Mouse (Mus musculus): Measurements from ENCODE around the gene Nedd9. TPM values are rescaled to one million over a fixed set of nuclear protein-coding genes. Genes with fewer than 3 reads are reported as not detected.

Gene Nedd9
- polyA plus RNA-seq, 1 experiment from 2014 or later, result 65.3 TPM

DNA sequence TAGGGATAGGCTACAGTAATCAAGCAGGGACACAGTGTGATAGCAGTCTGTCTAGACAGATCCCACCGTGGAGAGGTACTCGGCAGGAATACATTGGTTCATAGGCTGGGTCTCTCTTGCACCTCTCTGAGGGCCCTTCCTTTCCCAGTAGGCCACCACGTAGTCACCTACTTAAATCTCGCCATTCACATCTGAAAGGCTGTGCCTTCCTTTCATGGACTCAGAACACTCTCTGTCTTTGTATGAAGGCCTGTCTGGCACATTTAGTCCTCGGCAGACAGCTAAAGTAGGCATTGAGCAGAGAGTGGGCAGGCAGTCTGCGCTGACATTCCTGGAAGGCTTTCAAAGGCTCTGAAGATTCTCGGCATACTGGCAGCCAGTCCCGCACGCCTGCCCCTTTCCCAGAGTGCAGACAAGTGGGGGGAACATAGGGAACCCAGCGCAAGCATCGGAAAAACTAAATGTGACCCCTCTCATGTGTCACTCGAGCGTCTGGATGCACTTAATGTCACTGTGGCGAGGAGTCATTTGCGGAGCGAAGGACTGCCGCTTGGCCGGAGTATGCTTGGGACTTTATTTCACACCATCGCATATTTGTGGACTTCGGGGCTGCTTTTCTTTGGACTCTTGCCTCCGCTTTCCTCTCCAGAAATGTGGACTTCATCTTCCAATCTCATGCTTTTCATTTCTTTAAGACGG lies 147.4 kb downstream of the Nedd9 start:
- Histone ChIP-seq H3K9ac (ENCODE audit: low read length) (no peak overlapping the region), H3K4me1 (ENCODE audit: control insufficient read depth, insufficient read depth, low read length) (no peaks in the 10 kb centered on the region), H3K4me2 (ENCODE audit: low read depth) (no peak overlapping the region), H3K36me3 (ENCODE audit: control insufficient read depth, insufficient read depth, low read length) (no peaks in the 10 kb centered on the region; the same call in 1 of the 2 replicates), H3K27ac (ENCODE audit: low read depth, low read length) (no peak overlapping the region), H3K9me3 (ENCODE audit: control insufficient read depth, low read length) (no peaks in the 10 kb centered on the region), H3K27me3 (ENCODE audit: control insufficient read depth, insufficient read depth, low read length) (no peaks in the 10 kb centered on the region), H3K4me3 (ENCODE audit: low read depth, low read length) (no peak overlapping the region)
- 72% methylated on average over 22 of the region's 22 CpGs for WGBS
- DNase-seq (ENCODE audit: low spot score) (no peak), ATAC-seq (ENCODE audit: insufficient read depth, low FRiP score, low TSS enrichment) (no peak)

DNA sequence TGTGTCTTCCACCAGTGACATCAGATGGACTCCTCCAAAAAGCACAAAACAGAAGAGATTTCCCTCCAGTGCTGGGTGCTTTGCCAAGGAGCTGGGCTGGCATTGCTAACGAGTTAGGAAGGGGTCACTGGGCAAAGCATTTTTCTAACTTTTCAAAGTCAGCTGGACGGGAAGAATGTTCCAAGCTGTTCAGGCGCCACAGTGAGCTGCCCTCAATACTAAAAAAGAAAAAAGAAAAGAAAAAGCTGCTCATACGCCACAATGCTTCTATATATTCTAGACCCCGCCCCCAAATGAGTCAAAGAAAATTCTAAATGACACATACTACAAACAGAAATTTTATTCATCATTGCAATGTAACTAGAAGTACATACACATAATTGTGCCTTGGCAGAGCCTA lies 148.0 kb downstream of the Nedd9 start:
- Histone ChIP-seq H3K4me1 (ENCODE audit: control insufficient read depth, insufficient read depth, low read length) (no peaks in the 10 kb centered on the region), H3K4me2 (ENCODE audit: low read depth) (no peak overlapping the region), H3K27ac (ENCODE audit: low read depth, low read length) (no peak overlapping the region), H3K9ac (ENCODE audit: low read length) (no peak overlapping the region), H3K4me3 (ENCODE audit: low read depth, low read length) (no peak overlapping the region), H3K9me3 (ENCODE audit: control insufficient read depth, low read length) (no peaks in the 10 kb centered on the region), H3K36me3 (ENCODE audit: control insufficient read depth, insufficient read depth, low read length) (no peaks in the 10 kb centered on the region; the same call in 1 of the 2 replicates), H3K27me3 (ENCODE audit: control insufficient read depth, insufficient read depth, low read length) (no peaks in the 10 kb centered on the region)
- 87% methylated on average over 5 of the region's 5 CpGs for WGBS
- no peak for DNase-seq (ENCODE audit: low spot score)
- ATAC-seq (ENCODE audit: insufficient read depth, low FRiP score, low TSS enrichment), result no peak

DNA sequence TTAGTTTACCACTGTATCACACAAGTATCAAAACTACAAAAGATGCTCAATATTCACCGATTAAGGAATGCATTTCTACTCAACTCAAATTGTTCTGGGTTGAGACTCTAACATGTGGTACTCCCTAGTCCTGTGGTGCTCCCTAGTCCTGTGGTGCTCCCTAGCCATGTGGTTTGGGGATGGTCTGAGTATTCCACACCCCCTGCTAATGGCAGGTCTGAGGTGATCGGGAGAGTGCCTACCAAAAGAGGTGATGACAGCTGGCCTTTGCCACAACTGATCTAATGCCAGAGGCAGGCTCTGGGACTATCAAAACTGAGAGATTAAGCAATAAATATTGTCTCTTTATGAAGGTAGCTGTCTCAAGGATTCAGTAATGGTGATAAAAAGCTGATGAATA lies 149.8 kb downstream of the Nedd9 start:
- Histone ChIP-seq H3K27me3 (ENCODE audit: control insufficient read depth, insufficient read depth, low read length) (no peaks in the 10 kb centered on the region), H3K9me3 (ENCODE audit: control insufficient read depth, low read length) (no peaks in the 10 kb centered on the region), H3K27ac (ENCODE audit: low read depth, low read length) (no peak overlapping the region), H3K9ac (ENCODE audit: low read length) (no peak overlapping the region), H3K4me1 (ENCODE audit: control insufficient read depth, insufficient read depth, low read length) (no peaks in the 10 kb centered on the region), H3K4me3 (ENCODE audit: low read depth, low read length) (no peak overlapping the region), H3K4me2 (ENCODE audit: low read depth) (no peak overlapping the region), H3K36me3 (ENCODE audit: control insufficient read depth, insufficient read depth, low read length) (no peaks in the 10 kb centered on the region; the same call in 1 of the 2 replicates)
- 90% methylated on average over 2 of the region's 2 CpGs for WGBS
- ATAC-seq (ENCODE audit: insufficient read depth, low FRiP score, low TSS enrichment) (no peak), DNase-seq (ENCODE audit: low spot score) (no peak)

DNA sequence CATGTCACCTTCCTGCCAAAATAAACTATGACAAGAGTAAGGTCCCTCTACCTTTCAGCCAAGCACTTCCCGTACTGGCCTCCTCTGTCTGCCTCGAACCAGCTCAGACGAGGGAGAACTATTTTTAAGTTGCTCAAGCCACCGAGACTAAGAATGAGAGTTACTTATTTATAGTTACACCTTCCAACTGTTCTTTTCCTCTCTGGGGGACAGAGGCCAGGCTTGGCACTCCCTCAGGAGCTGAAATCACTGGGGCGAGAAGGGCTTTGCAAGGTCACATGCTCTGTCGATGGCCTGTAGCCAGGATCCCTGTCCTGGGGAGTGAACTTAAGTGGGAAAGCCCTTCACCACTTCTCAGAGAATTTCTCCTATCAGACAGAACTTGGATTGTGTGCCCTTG lies 150.9 kb downstream of the Nedd9 start:
- H3K36me3 ChIP-seq (ENCODE audit: control insufficient read depth, insufficient read depth, low read length), result no peaks in the 10 kb centered on the region; the same call in 1 of the 2 replicates
- H3K4me1 ChIP-seq (ENCODE audit: control insufficient read depth, insufficient read depth, low read length), result no peaks in the 10 kb centered on the region
- WGBS, result 69% methylated on average over 6 of the region's 6 CpGs
- H3K4me2 ChIP-seq (ENCODE audit: low read depth), result no peak overlapping the region
- DNase-seq (ENCODE audit: low spot score) (no peak), ATAC-seq (ENCODE audit: insufficient read depth, low FRiP score, low TSS enrichment) (no peak)
- H3K4me3 ChIP-seq (ENCODE audit: low read depth, low read length), result no peak overlapping the region
- H3K27ac ChIP-seq (ENCODE audit: low read depth, low read length), result no peak overlapping the region
- no peaks in the 10 kb centered on the region for H3K27me3 ChIP-seq (ENCODE audit: control insufficient read depth, insufficient read depth, low read length)
- H3K9ac ChIP-seq (ENCODE audit: low read length), result no peak overlapping the region
- H3K9me3 ChIP-seq (ENCODE audit: control insufficient read depth, low read length), result no peaks in the 10 kb centered on the region

GRCm38 (mm10) chr13:41335767-41336166 lies 151.4 kb downstream of the Nedd9 start:
- H3K9ac ChIP-seq (ENCODE audit: low read length), result no peak overlapping the region
- WGBS, result 87% methylated on average over 5 of the region's 5 CpGs
- no peak overlapping the region for H3K4me3 ChIP-seq (ENCODE audit: low read depth, low read length)
- H3K4me2 ChIP-seq (ENCODE audit: low read depth), result no peak overlapping the region
- no peak overlapping the region for H3K27ac ChIP-seq (ENCODE audit: low read depth, low read length)
- DNase-seq (ENCODE audit: low spot score) (no peak), ATAC-seq (ENCODE audit: insufficient read depth, low FRiP score, low TSS enrichment) (no peak)
- H3K36me3 ChIP-seq (ENCODE audit: control insufficient read depth, insufficient read depth, low read length), result no peaks in the 10 kb centered on the region
- H3K9me3 ChIP-seq (ENCODE audit: control insufficient read depth, low read length), result no peaks in the 10 kb centered on the region
- no peaks in the 10 kb centered on the region for H3K27me3 ChIP-seq (ENCODE audit: control insufficient read depth, insufficient read depth, low read length)
- H3K4me1 ChIP-seq (ENCODE audit: control insufficient read depth, insufficient read depth, low read length), result no peaks in the 10 kb centered on the region

- ATAC-seq (ENCODE audit: insufficient read depth, low FRiP score, low TSS enrichment), result no peak
- no peaks in the 10 kb centered on the region for H3K27me3 ChIP-seq (ENCODE audit: control insufficient read depth, insufficient read depth, low read length)
- no peak for DNase-seq (ENCODE audit: low spot score)
- no peak overlapping the region for H3K4me3 ChIP-seq (ENCODE audit: low read depth, low read length)
- H3K36me3 ChIP-seq (ENCODE audit: control insufficient read depth, insufficient read depth, low read length), result no peaks in the 10 kb centered on the region
- H3K4me1 ChIP-seq (ENCODE audit: control insufficient read depth, insufficient read depth, low read length), result no peaks in the 10 kb centered on the region
- H3K27ac ChIP-seq (ENCODE audit: low read depth, low read length), result no peak overlapping the region
- H3K9ac ChIP-seq (ENCODE audit: low read length), result no peak overlapping the region
- H3K4me2 ChIP-seq (ENCODE audit: low read depth), result no peak overlapping the region
- WGBS, result 92% methylated on average over 5 of the region's 5 CpGs
- H3K9me3 ChIP-seq (ENCODE audit: control insufficient read depth, low read length), result no peaks in the 10 kb centered on the region
These were observed 152.5 kb downstream of the Nedd9 start for GRCm38 (mm10) chr13:41334641-41335000.

DNA sequence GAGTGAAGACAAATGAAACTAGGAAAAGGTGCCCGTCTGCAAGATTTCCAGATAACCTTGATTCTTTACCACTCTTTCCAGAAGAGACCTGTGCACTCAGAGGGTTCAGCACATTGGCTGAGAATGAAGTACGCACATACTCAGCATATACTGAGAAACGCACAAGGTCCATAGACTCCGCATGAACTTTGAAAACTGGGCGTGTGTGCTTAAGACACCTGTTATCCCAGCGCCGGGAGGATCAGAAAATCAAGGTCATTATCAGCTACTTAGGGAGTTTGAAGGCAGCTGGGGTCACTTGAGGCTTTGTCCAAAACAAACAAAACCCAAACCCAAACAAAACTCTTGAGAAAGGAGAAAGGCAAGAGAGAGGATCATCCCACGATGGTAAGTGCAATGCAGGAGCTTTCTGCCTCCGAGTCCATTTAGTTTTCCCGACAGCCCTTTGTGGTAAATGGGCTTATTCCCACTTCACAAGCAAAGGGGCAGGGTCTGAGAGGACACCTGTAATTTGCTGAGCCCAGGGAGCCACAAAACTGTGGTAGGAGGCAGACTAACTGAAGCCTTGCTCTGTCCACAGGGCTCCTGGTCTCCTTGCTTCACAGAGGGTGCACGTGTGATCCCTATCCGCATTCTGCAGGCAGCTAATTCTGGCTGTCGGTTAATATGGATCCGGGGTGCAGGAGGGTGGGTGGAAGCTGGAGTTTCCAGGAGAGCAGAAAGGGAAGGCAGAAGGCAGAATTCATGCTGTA lies 153.1 kb downstream of the Nedd9 start:
- ATAC-seq (ENCODE audit: insufficient read depth, low FRiP score, low TSS enrichment) (no peak), DNase-seq (ENCODE audit: low spot score) (no peak)
- no peaks in the 10 kb centered on the region for H3K9me3 ChIP-seq (ENCODE audit: control insufficient read depth, low read length)
- no peaks in the 10 kb centered on the region for H3K36me3 ChIP-seq (ENCODE audit: control insufficient read depth, insufficient read depth, low read length)
- 85% methylated on average over 14 of the region's 14 CpGs for whole genome bisulfite sequencing
- no peak overlapping the region for H3K9ac ChIP-seq (ENCODE audit: low read length)
- H3K27me3 ChIP-seq (ENCODE audit: control insufficient read depth, insufficient read depth, low read length), result no peaks in the 10 kb centered on the region
- 0 out of 2 replicates have a peak, but pooled peaks cover under 1% of the 10 kb centered on the region for H3K4me1 ChIP-seq (ENCODE audit: control insufficient read depth, insufficient read depth, low read length)
- H3K4me3 ChIP-seq (ENCODE audit: low read depth, low read length), result no peak overlapping the region
- H3K27ac ChIP-seq (ENCODE audit: low read depth, low read length), result no peak overlapping the region
- no peak overlapping the region for H3K4me2 ChIP-seq (ENCODE audit: low read depth)

DNA sequence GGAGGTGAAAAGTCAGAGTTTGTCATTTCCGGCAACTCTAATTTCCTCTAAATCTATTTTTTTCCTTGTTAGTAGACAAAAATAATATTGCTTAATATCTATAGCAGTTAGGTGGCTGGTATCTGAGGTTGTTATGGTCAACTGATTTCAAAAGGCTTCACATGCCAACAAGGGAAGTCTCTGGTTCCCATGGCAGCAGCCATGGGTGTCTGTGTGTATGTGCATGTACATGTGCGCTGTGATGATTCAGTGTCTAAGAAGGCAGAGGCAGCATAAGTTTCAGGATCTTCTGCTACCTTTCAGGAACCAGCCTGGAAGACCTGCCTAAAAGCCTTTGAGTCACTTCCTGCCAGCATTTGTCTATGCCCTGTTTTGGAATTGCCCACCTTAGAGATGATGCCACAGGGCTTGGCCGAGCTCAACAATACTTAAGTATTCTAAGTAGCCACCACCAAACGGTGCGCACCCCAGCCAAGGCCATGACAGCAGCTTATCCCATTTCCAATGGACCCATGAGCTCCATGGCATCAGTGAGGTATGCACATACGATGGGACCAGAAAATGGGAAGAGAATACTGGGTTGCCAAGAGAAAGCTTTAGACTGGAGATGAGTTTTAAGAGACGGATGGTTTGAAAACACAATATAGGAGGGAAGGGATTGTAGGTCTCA lies 155.4 kb downstream of the Nedd9 start:
- H3K27me3 ChIP-seq (ENCODE audit: control insufficient read depth, insufficient read depth, low read length), result no peaks in the 10 kb centered on the region
- H3K4me2 ChIP-seq (ENCODE audit: low read depth), result no peak overlapping the region
- no peaks in the 10 kb centered on the region for H3K36me3 ChIP-seq (ENCODE audit: control insufficient read depth, insufficient read depth, low read length)
- H3K27ac ChIP-seq (ENCODE audit: low read depth, low read length), result no peak overlapping the region
- no peaks in the 10 kb centered on the region for H3K9me3 ChIP-seq (ENCODE audit: control insufficient read depth, low read length)
- WGBS, result 93% methylated on average over 7 of the region's 7 CpGs
- ATAC-seq (ENCODE audit: insufficient read depth, low FRiP score, low TSS enrichment) (no peak), DNase-seq (ENCODE audit: low spot score) (no peak)
- H3K4me3 ChIP-seq (ENCODE audit: low read depth, low read length), result no peak overlapping the region
- H3K9ac ChIP-seq (ENCODE audit: low read length), result no peak overlapping the region
- peaks cover 8% of the 10 kb centered on the region; the same call in 1 of the 2 replicates for H3K4me1 ChIP-seq (ENCODE audit: control insufficient read depth, insufficient read depth, low read length)
